Mouse (Mus musculus): ENCODE measurements around the gene Mfsd4a. TPM values are rescaled to one million over a fixed set of nuclear protein-coding genes. Genes with fewer than 3 reads are reported as not detected.

The Mfsd4a gene
- total RNA-seq, 1 experiment from 2014 or later = 3.4 TPM

DNA sequence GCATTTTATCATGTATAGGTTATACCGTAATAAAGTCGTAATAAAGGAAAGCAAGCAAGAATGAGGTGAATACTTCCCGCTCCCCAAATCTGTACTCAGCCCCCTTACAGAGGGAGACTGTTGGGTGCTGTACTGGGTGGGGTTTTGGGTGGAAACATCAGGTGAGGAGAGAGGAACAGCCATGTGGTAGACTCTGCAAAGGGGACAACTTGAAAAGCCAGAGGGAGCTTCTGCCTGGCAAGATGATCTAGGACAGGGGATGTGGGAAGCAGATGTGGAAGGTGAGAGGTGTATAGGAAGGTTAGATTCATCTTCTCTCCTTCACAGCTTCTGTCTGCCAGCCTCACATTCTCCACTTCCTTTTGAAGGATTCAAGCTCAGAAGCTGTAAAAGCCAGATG, 2.8 kb upstream of the Mfsd4a start:
- ATAC-seq (ENCODE audit: extremely low read depth, insufficient number of reproducible peaks, low FRiP score, poor library complexity, severe bottlenecking) = no peak

GRCm38 (mm10) chr1:132069436-132069835, 1.6 kb upstream of the Mfsd4a start:
- ATAC-seq (ENCODE audit: extremely low read depth, insufficient number of reproducible peaks, low FRiP score, poor library complexity, severe bottlenecking) = no peak

DNA sequence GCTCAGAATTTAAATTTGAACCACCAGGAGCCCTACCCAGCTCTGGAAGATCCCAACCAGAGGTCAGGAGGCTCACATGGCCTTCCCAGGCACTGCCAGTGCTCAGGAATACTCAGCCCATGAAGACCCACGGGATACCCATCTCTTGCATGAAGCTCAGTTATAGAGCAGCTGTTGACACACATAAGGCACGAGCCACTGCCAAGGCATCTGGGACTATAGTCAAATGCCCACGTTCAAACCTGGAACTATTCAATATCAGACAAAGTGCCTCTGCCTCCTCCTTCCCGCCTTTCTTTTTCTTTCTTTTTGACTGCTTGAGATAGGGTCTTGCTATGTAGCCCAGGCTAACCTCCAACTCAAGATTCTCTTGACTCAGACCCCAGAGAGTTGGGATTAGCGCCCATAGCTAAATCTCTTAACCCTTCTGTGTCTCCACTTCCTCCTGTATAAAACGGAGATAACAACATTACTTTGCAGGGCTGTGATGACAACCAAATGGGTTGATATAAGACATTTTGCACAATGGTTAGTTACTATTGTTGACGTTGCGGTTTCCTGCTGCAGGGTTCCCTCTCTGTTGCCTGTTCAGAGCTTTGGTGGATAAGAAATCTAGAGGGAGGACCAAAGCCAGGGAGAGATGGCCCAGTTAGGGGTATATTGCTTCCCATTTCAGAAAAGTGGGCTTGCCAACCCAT, 2.2 kb downstream of the Mfsd4a start:
- ATAC-seq (ENCODE audit: extremely low read depth, insufficient number of reproducible peaks, low FRiP score, poor library complexity, severe bottlenecking) = no peak

- ATAC-seq (ENCODE audit: extremely low read depth, insufficient number of reproducible peaks, low FRiP score, poor library complexity, severe bottlenecking) = no peak
Measured at GRCm38 (mm10) chr1:132065001-132065400, 2.9 kb downstream of the Mfsd4a start.

- no peak for ATAC-seq (ENCODE audit: extremely low read depth, insufficient number of reproducible peaks, low FRiP score, poor library complexity, severe bottlenecking)
Measured at GRCm38 (mm10) chr1:132063096-132063495, 4.8 kb downstream of the Mfsd4a start.

- ATAC-seq (ENCODE audit: extremely low read depth, insufficient number of reproducible peaks, low FRiP score, poor library complexity, severe bottlenecking) = no peak
Measured at GRCm38 (mm10) chr1:132061750-132062541, 5.9 kb downstream of the Mfsd4a start.

DNA sequence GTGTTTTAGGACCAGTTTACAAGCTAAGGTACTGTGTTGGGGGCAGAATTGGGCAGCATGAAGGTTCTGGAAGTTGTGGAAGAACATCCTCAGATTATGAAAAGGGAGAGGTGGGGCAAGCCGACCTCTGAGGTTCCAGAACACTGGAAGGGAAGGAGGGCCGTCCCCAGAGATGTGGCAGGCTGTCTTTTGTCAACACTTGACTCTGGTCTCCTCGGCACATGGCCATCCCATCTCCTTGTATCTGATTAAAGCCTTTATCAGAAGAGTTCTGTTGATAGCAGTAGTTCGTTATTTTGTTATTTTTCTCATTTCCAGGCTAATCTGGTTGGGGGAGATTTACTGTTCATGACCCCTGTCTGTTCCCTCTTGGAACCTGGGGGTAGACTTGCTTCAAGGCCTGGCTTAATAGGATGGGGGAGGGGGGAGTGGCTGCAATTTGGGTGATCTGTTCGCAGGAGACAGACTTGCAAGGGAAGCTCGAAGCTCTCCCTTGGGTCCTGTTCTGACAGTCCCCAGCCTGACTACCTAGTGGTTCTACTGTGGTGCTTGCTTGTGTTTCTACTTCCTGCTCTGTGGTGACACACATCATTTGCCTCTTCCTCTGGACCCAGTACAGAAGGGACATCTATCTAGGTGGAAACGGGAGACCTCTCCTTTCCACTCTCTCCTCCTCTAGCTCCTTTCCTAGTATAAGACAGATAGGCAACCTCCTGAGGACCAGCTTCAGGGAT, 7.7 kb downstream of the Mfsd4a start:
- no peak for ATAC-seq (ENCODE audit: extremely low read depth, insufficient number of reproducible peaks, low FRiP score, poor library complexity, severe bottlenecking)

- no peak for ATAC-seq (ENCODE audit: extremely low read depth, insufficient number of reproducible peaks, low FRiP score, poor library complexity, severe bottlenecking)
Measured at GRCm38 (mm10) chr1:132058558-132058957, 9.3 kb downstream of the Mfsd4a start.

DNA sequence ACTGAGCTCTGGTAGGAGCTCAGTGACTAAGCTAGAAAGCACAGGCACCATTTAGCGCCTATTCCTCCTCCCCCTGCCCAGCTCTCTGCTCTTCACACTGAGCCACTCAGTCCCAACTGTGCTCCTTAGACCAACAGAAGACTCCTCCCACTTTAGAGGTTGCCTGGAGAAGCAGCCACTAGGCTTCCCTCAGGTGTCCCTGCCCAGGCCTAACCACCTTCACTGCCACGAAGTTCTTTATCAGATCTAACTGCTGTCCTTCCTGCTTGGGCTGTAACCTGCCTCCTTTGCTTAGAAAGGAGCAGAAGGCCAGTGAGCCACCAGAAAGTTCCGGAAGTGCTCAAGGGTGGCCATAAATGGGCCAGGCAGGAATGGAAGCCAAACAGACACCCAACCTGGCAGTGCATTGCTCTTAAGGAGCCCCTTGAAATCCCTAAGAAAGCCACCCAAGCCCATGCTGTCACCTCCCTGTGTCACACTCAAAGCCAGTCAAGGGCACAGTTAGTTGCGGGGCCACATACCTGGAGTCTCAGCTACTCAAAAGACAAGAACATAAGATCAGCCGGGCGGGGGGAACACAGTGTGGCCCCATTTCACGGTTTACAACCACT, 12.7 kb downstream of the Mfsd4a start:
- no peak for ATAC-seq (ENCODE audit: extremely low read depth, insufficient number of reproducible peaks, low FRiP score, poor library complexity, severe bottlenecking)

DNA sequence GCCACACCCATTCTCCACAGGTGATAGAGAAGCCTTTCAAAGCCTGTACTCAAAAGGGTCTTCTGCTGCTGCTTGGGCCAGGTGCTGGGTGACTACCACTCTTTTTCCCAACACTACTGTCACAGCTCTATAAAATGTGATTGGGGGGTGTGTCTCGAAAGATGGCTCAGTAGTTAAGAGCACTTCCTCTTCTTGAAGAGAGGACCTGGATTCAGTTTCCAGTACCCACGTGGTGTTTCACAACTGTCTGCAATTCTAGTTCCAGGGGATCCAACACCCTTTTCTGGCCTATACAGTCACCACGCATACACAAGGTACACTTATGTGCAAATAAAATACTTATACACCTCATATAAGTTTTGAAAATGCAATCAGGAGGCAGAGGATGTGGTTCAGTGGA, 13.5 kb downstream of the Mfsd4a start:
- no peak for ATAC-seq (ENCODE audit: extremely low read depth, insufficient number of reproducible peaks, low FRiP score, poor library complexity, severe bottlenecking)

- no peak for ATAC-seq (ENCODE audit: extremely low read depth, insufficient number of reproducible peaks, low FRiP score, poor library complexity, severe bottlenecking)
Measured at GRCm38 (mm10) chr1:132051746-132052145, 16.1 kb downstream of the Mfsd4a start.

DNA sequence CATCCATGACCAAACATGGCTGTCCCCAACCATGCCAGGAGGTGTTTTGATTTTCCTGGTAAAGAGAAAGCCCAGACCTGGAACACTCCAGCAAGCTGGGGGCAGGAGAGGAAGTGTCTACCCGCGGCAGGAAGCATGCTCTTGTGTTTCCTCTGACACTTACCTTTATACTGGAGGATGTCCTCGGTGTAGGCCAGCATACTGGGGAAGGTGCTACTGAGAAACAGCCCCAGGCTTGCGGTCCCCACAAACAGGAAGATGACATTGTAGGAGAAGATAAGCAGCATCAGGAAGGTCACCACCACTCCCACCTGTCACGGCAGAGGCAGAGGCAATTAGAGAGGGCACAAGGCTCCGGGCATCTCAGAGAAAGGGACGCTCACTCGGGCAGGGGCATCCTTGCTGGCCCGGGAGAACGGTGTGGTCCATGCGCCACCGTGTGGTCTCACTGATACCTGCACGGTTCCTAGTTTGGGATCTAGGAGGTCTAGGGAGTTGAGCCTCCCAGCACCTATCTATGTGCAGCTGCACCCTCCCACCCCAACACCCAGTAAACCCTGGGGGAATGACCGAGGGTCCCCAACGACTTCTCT, 21.6 kb downstream of the Mfsd4a start:
- ATAC-seq (ENCODE audit: extremely low read depth, insufficient number of reproducible peaks, low FRiP score, poor library complexity, severe bottlenecking) = peak; percentile 60; the same call in 1 of the 2 replicates

DNA sequence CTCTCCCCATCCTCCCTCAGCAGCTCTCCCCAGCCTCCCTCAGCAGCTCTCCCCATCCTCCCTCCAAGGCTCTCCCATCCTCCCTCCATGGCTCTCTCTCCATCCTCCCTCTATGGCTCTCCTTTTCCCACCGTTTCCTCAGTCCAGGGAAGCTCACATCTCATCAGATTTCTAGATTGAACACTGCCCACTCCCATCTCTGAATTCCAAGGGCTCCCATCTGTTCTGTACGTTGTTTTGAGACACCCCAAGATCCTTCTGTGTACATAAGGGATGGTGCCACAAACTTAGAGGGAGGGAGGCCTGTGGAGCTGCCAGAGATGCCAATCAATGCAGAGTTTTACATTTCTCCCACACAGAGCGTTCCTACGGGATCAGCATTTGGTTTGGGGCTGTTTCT, 24.1 kb downstream of the Mfsd4a start:
- ATAC-seq (ENCODE audit: extremely low read depth, insufficient number of reproducible peaks, low FRiP score, poor library complexity, severe bottlenecking) = no peak

DNA sequence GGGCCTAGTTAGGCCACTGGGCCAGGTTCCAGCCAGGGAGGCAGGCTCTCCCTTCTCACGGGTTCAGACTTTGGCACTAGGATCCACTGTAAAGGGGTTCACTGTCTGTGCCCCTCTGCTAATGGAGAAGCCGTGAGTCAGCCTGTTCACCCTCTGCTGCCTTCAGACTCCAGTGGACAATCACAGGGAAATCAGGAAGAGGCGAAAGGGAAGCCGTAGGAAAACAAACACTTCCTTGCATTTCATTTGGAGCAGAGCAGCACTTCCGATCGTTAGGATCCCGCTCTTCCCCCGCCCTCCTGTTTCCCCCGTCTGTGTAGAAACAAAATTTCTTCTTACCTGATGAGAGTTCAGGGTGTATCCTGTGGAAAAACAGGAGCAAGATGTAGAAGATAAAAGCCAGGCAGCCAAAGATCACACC, 27.7 kb downstream of the Mfsd4a start:
- no peak for ATAC-seq (ENCODE audit: extremely low read depth, insufficient number of reproducible peaks, low FRiP score, poor library complexity, severe bottlenecking)

DNA sequence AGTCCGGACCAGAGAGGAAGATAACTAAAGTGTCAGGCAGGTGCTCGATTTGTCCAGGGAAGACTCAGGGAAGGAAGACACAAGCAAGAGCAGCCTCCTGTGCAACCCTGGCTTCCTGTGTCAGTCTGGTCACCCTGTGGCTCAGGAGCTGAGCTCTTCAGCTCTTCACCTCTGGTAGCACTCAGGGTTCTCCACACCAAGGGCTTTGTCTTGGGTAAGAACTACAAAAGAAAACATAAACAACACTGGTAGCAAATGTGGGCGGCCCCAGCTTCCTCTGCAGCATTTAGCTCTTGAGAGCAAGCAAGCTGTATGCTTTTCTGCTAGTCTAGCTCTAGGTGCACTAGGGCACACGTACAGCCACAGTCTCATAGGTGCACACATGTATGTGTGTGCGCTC, 29.1 kb downstream of the Mfsd4a start:
- ATAC-seq (ENCODE audit: extremely low read depth, insufficient number of reproducible peaks, low FRiP score, poor library complexity, severe bottlenecking) = no peak

DNA sequence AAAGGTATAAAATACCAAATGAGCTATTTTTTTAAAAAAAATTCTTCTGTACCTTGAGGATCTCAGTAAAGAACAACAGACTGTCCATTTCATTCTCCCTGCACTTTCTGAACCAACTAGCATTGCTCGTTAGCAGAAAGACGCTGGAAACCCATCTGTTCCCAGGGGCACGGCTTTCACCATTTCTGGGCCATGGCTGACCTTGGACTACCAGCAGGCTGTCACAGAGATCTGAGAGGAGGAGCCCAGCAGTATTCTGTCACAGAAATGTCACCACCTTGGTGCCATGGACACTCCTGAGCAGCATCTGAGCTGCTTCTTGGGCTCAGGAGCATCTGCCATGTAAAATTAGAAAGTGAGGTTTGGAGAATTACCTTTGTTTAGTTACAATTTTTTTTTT, 30.1 kb downstream of the Mfsd4a start:
- ATAC-seq (ENCODE audit: extremely low read depth, insufficient number of reproducible peaks, low FRiP score, poor library complexity, severe bottlenecking) = no peak

DNA sequence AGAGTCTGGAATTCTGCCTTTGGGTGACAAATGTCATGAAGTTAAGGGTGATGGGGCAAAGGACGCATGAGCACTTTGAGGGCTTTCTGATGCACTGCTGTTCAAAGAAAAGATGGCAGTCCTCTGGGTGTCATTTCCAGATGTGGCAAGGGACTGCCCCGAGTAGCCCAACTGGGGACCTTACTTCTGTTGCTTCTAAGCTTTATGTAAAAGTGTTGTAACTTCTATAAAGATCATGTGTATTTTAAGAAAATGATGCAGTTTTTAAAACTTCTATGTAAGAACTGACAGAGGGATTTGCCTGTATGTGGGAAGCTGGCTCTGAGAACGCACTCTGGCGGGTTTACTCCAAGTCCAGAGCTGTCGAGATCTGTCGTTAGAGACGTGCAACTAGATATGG, 35.7 kb downstream of the Mfsd4a start:
- ATAC-seq (ENCODE audit: extremely low read depth, insufficient number of reproducible peaks, low FRiP score, poor library complexity, severe bottlenecking) = no peak

GRCm38 (mm10) chr1:132030574-132030973, 37.3 kb downstream of the Mfsd4a start:
- no peak for ATAC-seq (ENCODE audit: extremely low read depth, insufficient number of reproducible peaks, low FRiP score, poor library complexity, severe bottlenecking)

- no peak for ATAC-seq (ENCODE audit: extremely low read depth, insufficient number of reproducible peaks, low FRiP score, poor library complexity, severe bottlenecking)
Measured at GRCm38 (mm10) chr1:132028413-132028812, 39.4 kb downstream of the Mfsd4a start.
